Mouse (Mus musculus) limb, embryonic 12.5 days (tissue): ENCODE data around the gene Gm27235. TPM values are rescaled to one million over a fixed set of nuclear protein-coding genes. Genes with fewer than 3 reads are reported as not detected.
"Not testable (repeated sequence)": the region's sequence is repeated elsewhere in the genome, so short reads cannot be mapped to it uniquely, and the experiment has no call there.

Experiments
- ATAC-seq: fragments of 200-750 bp; cut with Nextera tagmentation; 2 replicates; pipeline ENCODE4 v1.8.0; 2017; ENCODE audit warnings: low read depth, moderate TSS enrichment; ENCODE audit not compliant: insufficient number of reproducible peaks, insufficient read depth, low FRiP score, low TSS enrichment
- H3K27ac ChIP-seq: fragments of 300-500 bp; sonication (generic); 2 replicates; pipeline ENCODE4 v1.5.1; 2016; ENCODE audit warnings: mild to moderate bottlenecking, moderate library complexity
- H3K27me3 ChIP-seq: fragments of 300-500 bp; sonication (generic); 2 replicates; pipeline ENCODE4 v1.6.1; 2016; ENCODE audit warnings: mild to moderate bottlenecking, moderate library complexity
- H3K36me3 ChIP-seq: fragments of 300-500 bp; sonication (generic); 2 replicates; pipeline ENCODE4 v1.6.1; 2016; ENCODE audit warnings: mild to moderate bottlenecking, moderate library complexity
- H3K4me1 ChIP-seq: fragments of 300-500 bp; sonication (generic); replicated peaks from 2 replicates; pipeline ENCODE4 v1.6.1; 2016
- H3K4me2 ChIP-seq: fragments of 300-500 bp; sonication (generic); 2 replicates; pipeline ENCODE4 v1.6.1; 2016; ENCODE audit warnings: mild to moderate bottlenecking, moderate library complexity
- H3K4me3 ChIP-seq: fragments of 300-500 bp; sonication (generic); replicated peaks from 2 replicates; pipeline ENCODE4 v1.5.1; 2016; ENCODE audit warnings: mild to moderate bottlenecking
- H3K9ac ChIP-seq: fragments of 300-500 bp; sonication (generic); replicated peaks from 2 replicates; pipeline ENCODE4 v1.6.1; 2016; ENCODE audit warnings: mild to moderate bottlenecking, moderate library complexity
- H3K9me3 ChIP-seq: fragments of 300-500 bp; sonication (generic); 2 replicates; pipeline ENCODE4 v1.6.1; 2016; ENCODE audit warnings: mild to moderate bottlenecking, moderate library complexity
- WGBS: fragments of 180-500 bp; shearing (Covaris S2); methylation state at CpG from one replicate; pipeline ENCODE4 v1.1.7; 2016; 5-methylcytosine and 5-hydroxymethylcytosine counted together
- polyA plus RNA-seq: library from polyadenylated mRNA; unstranded; fragments of >200 nt; fragmentation: Nextera tagmentation; extraction: Ambion mirVana; gene quantifications from 2 replicates; pipeline ENCODE4 v1.2.1, GENCODE M21; 2016

Gene Gm27235
- polyA plus RNA-seq: not detected in 2 replicates

DNA sequence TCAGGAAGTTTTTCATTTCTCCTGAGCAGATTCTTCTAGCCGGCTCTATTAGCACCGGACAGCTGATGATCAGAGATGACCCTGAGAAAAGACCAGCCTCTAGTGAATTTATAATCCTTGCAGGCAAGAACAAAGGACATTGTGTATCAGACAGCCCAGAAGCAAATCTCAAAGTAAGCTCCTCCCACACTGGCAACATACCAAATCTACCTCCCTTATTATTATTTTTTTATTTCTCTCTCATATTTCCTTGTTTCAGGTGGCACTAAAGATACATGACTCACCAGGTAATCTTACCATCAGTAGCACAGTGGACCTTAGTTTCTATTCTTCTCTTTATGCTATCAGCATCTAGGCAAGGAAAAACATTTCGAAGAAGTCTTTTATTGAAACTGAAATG is at the start of gene Gm27235, which contains the start of gene D730048I06Rik:
Gm27235 (minus strand) TSS at position 101 of the 400 bp plus-strand sequence.
D730048I06Rik (minus strand) TSS at position 112 of the 400 bp plus-strand sequence.
- Histone ChIP-seq H3K36me3 (no peaks in the 10 kb centered on the region), H3K27me3 (no peaks in the 10 kb centered on the region), H3K4me1 (no peaks in the 10 kb centered on the region), H3K27ac (no peak within 1 kb of the TSS), H3K9me3 (0 out of 2 replicates have a peak, but pooled peaks cover 21% of the 10 kb centered on the region), H3K9ac (no peak within 1 kb of the TSS), H3K4me3 (no peak within 1 kb of the TSS), H3K4me2 (no peak within 1 kb of the TSS)
- WGBS: 93% methylated on average over 3 of the region's 3 CpGs
- no peak for ATAC-seq

GRCm38 (mm10) chr9:35817881-35818280 is 28.0 kb upstream of the Gm27235 start:
- H3K4me1 ChIP-seq, H3K27me3 ChIP-seq, H3K4me2 ChIP-seq, H3K9ac ChIP-seq, H3K27ac ChIP-seq, H3K36me3 ChIP-seq, ATAC-seq, H3K4me3 ChIP-seq: not testable (repeated sequence)
- WGBS: 91% methylated on average over 15 of the region's 15 CpGs
- H3K9me3 ChIP-seq: peaks cover 14% of the 10 kb centered on the region; the same call in 1 of the 2 replicates

GRCm38 (mm10) chr9:35798146-35798545 is 8.2 kb upstream of the Gm27235 start:
- no peak overlapping the region for H3K27ac ChIP-seq
- no peak overlapping the region for H3K4me2 ChIP-seq
- ATAC-seq: no peak
- H3K9ac ChIP-seq: no peak overlapping the region
- no peaks in the 10 kb centered on the region for H3K36me3 ChIP-seq
- H3K27me3 ChIP-seq: no peaks in the 10 kb centered on the region
- H3K9me3 ChIP-seq: peaks cover 7% of the 10 kb centered on the region; the same call in 1 of the 2 replicates
- H3K4me3 ChIP-seq: no peak overlapping the region
- no peaks in the 10 kb centered on the region for H3K4me1 ChIP-seq

GRCm38 (mm10) chr9:35778009-35778408 is 11.9 kb downstream of the Gm27235 start, which contains the start of gene Gm17727:
Gm17727 (minus strand) TSS chr9:35778109.
- no peaks in the 10 kb centered on the region for H3K27me3 ChIP-seq
- no peak for ATAC-seq
- no peak within 1 kb of the TSS for H3K27ac ChIP-seq
- H3K9me3 ChIP-seq: 0 out of 2 replicates have a peak, but pooled peaks cover 5% of the 10 kb centered on the region
- no peak within 1 kb of the TSS for H3K4me2 ChIP-seq
- no peak within 1 kb of the TSS for H3K9ac ChIP-seq
- 60% methylated on average over 3 of the region's 3 CpGs for WGBS
- H3K4me3 ChIP-seq: no peak within 1 kb of the TSS
- H3K4me1 ChIP-seq: no peaks in the 10 kb centered on the region
- no peaks in the 10 kb centered on the region for H3K36me3 ChIP-seq

DNA sequence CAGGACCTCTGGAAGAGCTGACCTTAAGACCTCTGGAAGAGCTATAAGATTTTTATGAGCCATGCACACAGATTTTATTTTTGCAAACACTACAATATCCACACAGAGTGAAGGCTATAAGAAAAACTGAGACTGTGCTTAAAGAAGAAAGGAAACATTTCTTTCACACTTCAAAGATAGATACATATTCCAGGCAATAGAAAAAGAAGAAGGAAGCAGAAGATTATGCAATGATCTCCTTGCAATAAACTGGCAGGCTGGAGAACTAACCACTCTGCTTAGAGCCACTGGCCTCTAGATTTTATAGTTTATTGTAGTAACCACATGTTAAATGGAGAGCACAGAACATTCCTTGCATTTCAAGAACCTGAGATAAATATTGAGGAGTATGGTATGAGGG is 33.1 kb downstream of the Gm27235 start:
- Histone ChIP-seq H3K27ac (no peak overlapping the region), H3K27me3 (no peaks in the 10 kb centered on the region), H3K36me3 (no peaks in the 10 kb centered on the region), H3K9ac (no peak overlapping the region), H3K4me1 (no peaks in the 10 kb centered on the region), H3K4me2 (no peak overlapping the region), H3K9me3 (no peaks in the 10 kb centered on the region), H3K4me3 (no peak overlapping the region)
- ATAC-seq: no peak

- H3K27ac ChIP-seq: no peak within 1 kb of the TSS
- no peak for ATAC-seq
- no peak within 1 kb of the TSS for H3K9ac ChIP-seq
These were observed 49.2 kb downstream of the Gm27235 start, which contains the start of gene Gm17677 for GRCm38 (mm10) chr9:35740749-35741148. Gm17677 (plus strand) TSS chr9:35741049.

More at GRCm38 (mm10) chr9:35740749-35741148, 49.2 kb downstream of the Gm27235 start, which contains the start of gene Gm17677:
- Histone ChIP-seq H3K4me3 (no peak within 1 kb of the TSS), H3K4me2 (no peak within 1 kb of the TSS), H3K27me3 (no peaks in the 10 kb centered on the region), H3K36me3 (no peaks in the 10 kb centered on the region), H3K4me1 (no peaks in the 10 kb centered on the region), H3K9me3 (peaks cover 6% of the 10 kb centered on the region; the same call in 1 of the 2 replicates)

Other genes with a start within 250 kb of the Gm27235 start
- gene Ddx25, start 231.6 kb downstream of the Gm27235 start, polyA plus RNA-seq: 4.4 and 5.1 TPM in 2 replicates
- gene Pus3, start 231.5 kb downstream of the Gm27235 start, polyA plus RNA-seq: 19.3 and 19.4 TPM in 2 replicates
- gene Pate2, start 219.8 kb downstream of the Gm27235 start, polyA plus RNA-seq: 1.3 and 1.5 TPM in 2 replicates
- gene Hyls1, start 219.7 kb downstream of the Gm27235 start, polyA plus RNA-seq: 23.2 TPM in 2 replicates
- not detected in 2 replicates for gene Pate4, start 178.2 kb downstream of the Gm27235 start, polyA plus RNA-seq
- not detected in 2 replicates for gene Pate3, start 141.9 kb downstream of the Gm27235 start, polyA plus RNA-seq
- gene Pate1, start 102.7 kb downstream of the Gm27235 start, polyA plus RNA-seq: not detected in 2 replicates
- gene Gm17677, start 49.1 kb downstream of the Gm27235 start, polyA plus RNA-seq: not detected in 2 replicates
- not detected in 2 replicates for gene Gm17727, start 12.0 kb downstream of the Gm27235 start, polyA plus RNA-seq
- not detected in 2 replicates for gene D730048I06Rik, start within 50 bp of the Gm27235 start, polyA plus RNA-seq
- not detected in 2 replicates for gene 9230110F15Rik, start 54.0 kb upstream of the Gm27235 start, polyA plus RNA-seq
- gene 9230113P08Rik, start 118.3 kb upstream of the Gm27235 start, polyA plus RNA-seq: not detected in 2 replicates